Mouse (Mus musculus) liver, embryonic 18 days (tissue): ENCODE data around the gene Tmem216. TPM values are rescaled to one million over a fixed set of nuclear protein-coding genes. Genes with fewer than 3 reads are reported as not detected.

Experiments
- polyA plus RNA-seq: library from polyadenylated mRNA; depleted of rRNA; stranded (reverse); fragments of >200 nt; gene quantifications from 2 replicates; pipeline ENCODE4 v1.2.3, GENCODE M21; 2012; rRNA removed

Gene Tmem216
- polyA plus RNA-seq = 12.5 and 14.9 TPM in 2 replicates

DNA sequence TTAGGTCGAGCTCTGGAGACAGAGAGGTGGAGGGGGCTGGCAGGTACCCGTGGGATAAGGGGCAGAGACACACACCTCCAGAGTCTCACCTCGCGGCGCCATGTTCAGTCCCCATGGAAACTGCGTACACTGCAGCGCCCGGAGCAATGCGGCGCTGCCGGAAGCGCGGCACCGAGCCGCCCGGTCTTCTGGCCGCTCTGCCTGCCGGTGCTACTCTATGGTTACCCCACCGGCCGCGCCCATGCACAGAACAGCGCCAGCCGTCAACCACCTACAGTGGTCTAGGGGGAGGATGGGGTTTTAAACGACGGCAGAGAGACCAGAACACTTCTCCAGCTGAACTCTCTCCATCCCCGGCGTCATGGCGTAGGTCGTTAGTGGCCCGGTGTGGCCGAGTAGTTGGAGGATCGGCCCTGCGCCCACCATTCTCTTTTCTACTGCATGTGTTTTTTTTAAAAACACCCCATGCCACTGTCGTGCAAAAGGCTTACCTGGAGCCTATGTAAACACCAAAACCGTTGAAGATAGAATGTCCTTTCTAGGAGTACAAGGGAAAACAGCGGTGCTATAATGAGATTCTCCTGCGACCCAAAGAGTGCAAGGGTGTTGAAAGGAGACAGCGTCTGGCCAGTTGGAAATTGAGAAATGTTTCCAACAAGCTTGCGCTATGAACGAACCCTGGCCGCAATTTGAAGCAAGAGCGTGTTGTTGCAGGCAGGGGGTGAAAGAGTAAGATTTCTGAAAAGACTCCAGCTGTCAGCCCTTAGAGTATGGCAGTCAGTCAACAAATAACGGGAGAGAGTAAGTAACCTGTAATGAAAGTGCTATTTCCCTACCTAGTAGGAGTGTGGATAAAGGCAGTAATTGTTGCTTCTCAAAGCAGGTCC is at the start of gene Tmem216:
Gene Tmem216 (minus strand): TSS at position 615 of the 887 bp plus-strand sequence.

DNA sequence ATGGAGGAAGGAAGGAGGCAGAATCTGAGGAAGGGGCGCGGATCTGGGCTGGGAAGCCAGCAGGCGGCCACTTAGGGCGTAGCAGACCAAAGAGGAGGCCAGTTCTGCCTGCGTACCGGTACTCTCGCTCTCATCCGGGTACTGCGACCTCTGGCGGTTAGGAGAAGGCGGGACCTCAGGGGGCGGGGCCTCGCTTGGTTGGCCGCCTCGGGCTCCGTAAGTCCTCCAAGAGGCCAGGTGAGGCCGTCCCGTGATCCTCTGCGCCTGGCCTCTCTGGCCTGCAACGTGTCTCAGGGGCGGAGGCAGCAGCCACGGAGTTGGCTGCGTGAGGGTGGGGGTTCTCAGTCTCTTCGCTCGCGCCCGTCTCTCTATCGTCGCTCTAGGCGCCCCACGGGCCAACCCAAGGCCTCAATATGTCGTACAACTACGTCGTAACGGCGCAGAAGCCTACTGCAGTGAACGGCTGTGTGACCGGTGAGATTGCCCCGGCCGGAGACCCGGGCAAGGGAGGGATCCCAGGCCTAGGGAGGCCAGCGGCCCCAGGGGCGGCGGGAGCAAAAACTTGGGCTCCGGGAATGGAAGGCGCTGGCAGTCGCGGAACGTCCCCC is 49.4 kb upstream of the Tmem216 start, which contains the start of the genes Ddb1 and Tkfc:
Gene Ddb1 (plus strand): TSS at position 35 of the 608 bp plus-strand sequence.
Gene Tkfc (minus strand): TSS at position 362 of the 608 bp plus-strand sequence.

GRCm38 (mm10) chr19:10576690-10577561 is 20.9 kb upstream of the Tmem216 start, which contains the start of the genes Cyb561a3 and Tmem138:
Gene Cyb561a3 (plus strand): TSS chr19:10577172.
Gene Tmem138 (minus strand): TSS chr19:10577362.

DNA sequence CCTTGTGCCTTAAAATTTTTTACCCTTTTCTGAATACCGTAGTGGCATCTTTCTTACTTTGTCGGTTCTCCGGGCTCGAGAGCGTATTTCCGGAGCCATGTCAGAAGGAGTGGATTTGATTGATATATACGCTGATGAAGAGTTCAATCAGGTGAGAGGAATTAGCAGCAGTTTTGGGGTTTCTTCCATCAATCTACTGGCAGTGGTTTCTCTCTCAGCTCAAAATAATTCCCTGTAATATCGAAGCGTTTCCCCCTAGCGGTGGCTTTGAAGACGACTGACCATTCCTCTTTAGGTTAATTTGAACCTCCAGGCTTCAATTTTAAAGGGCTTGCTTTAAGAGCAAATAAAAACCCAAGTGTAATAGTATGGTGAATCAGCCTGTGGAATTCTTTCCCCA is 30.1 kb downstream of the Tmem216 start, which contains the start of gene Sdhaf2:
Gene Sdhaf2 (minus strand): TSS at position 233 of the 400 bp plus-strand sequence.

DNA sequence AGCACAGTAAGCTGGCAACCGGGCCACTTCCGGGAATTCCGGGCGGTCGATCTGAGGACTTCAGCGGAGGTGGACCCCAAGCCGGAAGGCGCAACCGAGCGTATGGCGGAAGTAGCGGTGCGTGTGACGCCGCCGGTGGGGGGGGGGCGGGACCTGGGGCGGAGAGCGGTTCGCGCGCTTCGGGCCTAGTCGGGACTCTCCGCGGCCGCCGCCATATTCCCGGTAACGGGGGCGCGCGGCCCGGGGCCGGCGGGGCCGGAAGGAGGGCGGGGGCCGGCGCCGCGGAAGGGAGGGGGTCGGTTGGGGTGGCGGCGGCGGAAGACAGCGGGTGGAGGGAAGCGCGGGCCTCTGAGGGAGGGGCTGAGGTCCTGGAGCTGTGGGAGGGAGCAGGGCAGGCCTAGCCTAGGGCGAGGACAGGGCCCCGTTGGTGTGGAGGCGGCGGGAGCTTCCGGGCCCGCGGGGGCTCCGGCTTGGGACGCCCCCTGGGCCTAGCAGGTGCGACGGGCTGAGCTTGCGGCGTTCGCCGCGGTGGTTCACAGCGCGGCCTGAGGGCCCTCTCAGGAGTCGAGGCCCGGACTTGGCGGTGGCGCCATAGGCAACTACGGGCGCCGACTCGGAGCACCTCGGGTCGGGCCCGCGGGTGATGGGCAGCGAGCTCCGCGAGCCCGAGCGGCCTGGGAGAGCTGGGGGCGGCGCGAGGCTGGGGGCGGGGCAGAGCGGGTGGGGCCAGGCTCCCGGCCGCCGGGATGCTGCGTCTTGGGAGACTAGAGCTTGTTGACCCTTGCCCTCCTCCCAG is 30.7 kb downstream of the Tmem216 start, which contains the start of gene Cpsf7:
Gene Cpsf7 (plus strand): TSS at position 161 of the 796 bp plus-strand sequence.

Other genes with a start within 250 kb of the Tmem216 start
- gene Syt7, start 167.1 kb downstream of the Tmem216 start, polyA plus RNA-seq = 0.14 and 0.20 TPM in 2 replicates
- gene Lrrc10b, start 98.8 kb downstream of the Tmem216 start, polyA plus RNA-seq = 0.05 and 0.06 TPM in 2 replicates
- gene Ppp1r32, start 73.3 kb downstream of the Tmem216 start, polyA plus RNA-seq = 0.18 and 0.21 TPM in 2 replicates
- gene Cpsf7, start 31.0 kb downstream of the Tmem216 start, polyA plus RNA-seq = 19.1 and 22.0 TPM in 2 replicates
- 18.3 and 19.4 TPM in 2 replicates for gene Sdhaf2, start 30.1 kb downstream of the Tmem216 start, polyA plus RNA-seq
- 21.5 and 23.8 TPM in 2 replicates for gene Cyb561a3, start 20.9 kb upstream of the Tmem216 start, polyA plus RNA-seq
- 6.7 and 6.9 TPM in 2 replicates for gene Tmem138, start 21.1 kb upstream of the Tmem216 start, polyA plus RNA-seq
- 78.8 and 85.5 TPM in 2 replicates for gene Ddb1, start 49.1 kb upstream of the Tmem216 start, polyA plus RNA-seq
- gene Tkfc, start 49.4 kb upstream of the Tmem216 start, polyA plus RNA-seq = 70.0 and 78.9 TPM in 2 replicates
- gene Vwce, start 78.0 kb upstream of the Tmem216 start, polyA plus RNA-seq = 15.1 and 19.5 TPM in 2 replicates
- 0.02 TPM in 1 of 2 replicates, not detected in the other for gene Pga5, start 121.8 kb upstream of the Tmem216 start, polyA plus RNA-seq
- gene Vps37c, start 132.5 kb upstream of the Tmem216 start, polyA plus RNA-seq = 5.9 and 7.1 TPM in 2 replicates
- 0.08 and 0.10 TPM in 2 replicates for gene Cd5, start 182.8 kb upstream of the Tmem216 start, polyA plus RNA-seq